Mouse (Mus musculus): ENCODE data around the gene Mad2l1bp. TPM values are rescaled to one million over a fixed set of nuclear protein-coding genes. Genes with fewer than 3 reads are reported as not detected.

The Mad2l1bp gene
- polyA plus RNA-seq, 1 experiment from 2014 or later, result 29.3 TPM

DNA sequence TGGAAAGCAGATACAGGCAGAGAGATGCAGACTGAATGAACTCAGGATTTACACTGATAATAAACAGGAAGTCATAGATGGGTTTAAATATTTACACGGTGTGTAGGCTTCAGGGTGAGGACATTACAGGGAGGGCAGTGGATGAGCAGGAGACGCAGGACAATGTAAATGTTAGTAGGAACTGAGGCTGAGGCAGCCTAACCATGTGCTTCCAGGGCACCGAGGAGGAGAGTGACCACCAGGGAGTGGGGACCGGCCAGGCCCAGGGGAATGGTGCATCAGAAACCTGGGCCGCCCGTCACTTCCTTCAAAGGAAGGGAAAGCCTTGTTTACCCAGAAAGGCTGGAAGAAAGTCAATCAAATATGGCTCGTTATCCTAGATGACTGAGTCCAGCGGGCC lies 54.8 kb downstream of the Mad2l1bp start:
- 73% methylated on average over 8 of the region's 8 CpGs for WGBS
- ATAC-seq (ENCODE audit: low FRiP score, low read depth), result no peak
- Histone ChIP-seq H3K4me2 (replicated peaks) (no peak overlapping the region), H3K4me1 (no peaks in the 10 kb centered on the region), H3K36me3 (no peaks in the 10 kb centered on the region), H3K4me3 (no peak overlapping the region), H3K9me3 (no peaks in the 10 kb centered on the region), H3K27me3 (no peaks in the 10 kb centered on the region), H3K9ac (replicated peaks) (no peak overlapping the region), H3K27ac (replicated peaks) (no peak overlapping the region)

Other genes starting within 250 kb of the Mad2l1bp start
- gene Vegfa, start 121.2 kb downstream of the Mad2l1bp start, polyA plus RNA-seq (2016; fragmentation: Nextera tagmentation; extraction: Ambion mirVana), result 3.4 and 4.0 TPM in 2 replicates
- gene Mrps18a, start 42.6 kb downstream of the Mad2l1bp start, polyA plus RNA-seq (2016; fragmentation: Nextera tagmentation; extraction: Ambion mirVana), result 123 and 124 TPM in 2 replicates
- 15.3 and 17.0 TPM in 2 replicates for gene Rsph9, start 9.3 kb downstream of the Mad2l1bp start, polyA plus RNA-seq (2016; fragmentation: Nextera tagmentation; extraction: Ambion mirVana)
- gene Gtpbp2, start 7.5 kb upstream of the Mad2l1bp start, polyA plus RNA-seq (2016; fragmentation: Nextera tagmentation; extraction: Ambion mirVana), result 38.6 and 42.9 TPM in 2 replicates
- gene Polh, start 49.1 kb upstream of the Mad2l1bp start, polyA plus RNA-seq (2016; fragmentation: Nextera tagmentation; extraction: Ambion mirVana), result 12.4 and 13.2 TPM in 2 replicates
- 63.1 and 63.2 TPM in 2 replicates for gene Xpo5, start 49.2 kb upstream of the Mad2l1bp start, polyA plus RNA-seq (2016; fragmentation: Nextera tagmentation; extraction: Ambion mirVana)
- 88.5 and 96.6 TPM in 2 replicates for gene Polr1c, start 94.5 kb upstream of the Mad2l1bp start, polyA plus RNA-seq (2016; fragmentation: Nextera tagmentation; extraction: Ambion mirVana)
- 65.8 and 70.3 TPM in 2 replicates for gene Yipf3, start 94.5 kb upstream of the Mad2l1bp start, polyA plus RNA-seq (2016; fragmentation: Nextera tagmentation; extraction: Ambion mirVana)
- 3.3 and 4.2 TPM in 2 replicates for gene Lrrc73, start 100.0 kb upstream of the Mad2l1bp start, polyA plus RNA-seq (2016; fragmentation: Nextera tagmentation; extraction: Ambion mirVana)
- gene Tjap1, start 129.5 kb upstream of the Mad2l1bp start, polyA plus RNA-seq (2016; fragmentation: Nextera tagmentation; extraction: Ambion mirVana), result 58.0 and 58.8 TPM in 2 replicates
- 1.9 and 3.3 TPM in 2 replicates for gene Dlk2, start 143.9 kb upstream of the Mad2l1bp start, polyA plus RNA-seq (2016; fragmentation: Nextera tagmentation; extraction: Ambion mirVana)
- gene Abcc10, start 174.8 kb upstream of the Mad2l1bp start, polyA plus RNA-seq (2016; fragmentation: Nextera tagmentation; extraction: Ambion mirVana), result 10.4 and 11.1 TPM in 2 replicates
- 17.8 and 22.9 TPM in 2 replicates for gene Zfp318, start 230.2 kb upstream of the Mad2l1bp start, polyA plus RNA-seq (2016; fragmentation: Nextera tagmentation; extraction: Ambion mirVana)

Measured in midbrain, embryonic 12.5 days (tissue).